Mouse (Mus musculus) fat pad, adult 2 months (tissue): ENCODE measurements around the gene Dis3.
A peak's percentile ranks its signal among the peaks of the same experiment; 100 is the strongest.
"Not testable (repeated sequence)": the region's sequence is repeated elsewhere in the genome, so short reads cannot be mapped to it uniquely, and the experiment has no call there.

Experiments
- DNase-seq: peaks from one replicate; pipeline ENCODE4 v3.0.0-alpha.2; 2011; ENCODE audit warnings: low read depth, low spot score; ENCODE audit errors: extremely low read depth

The Dis3 gene

GRCm38 (mm10) chr14:99071146-99071545, 28.4 kb downstream of the Dis3 start:
- no peak for DNase-seq

- no peak for DNase-seq
These were observed 36.5 kb downstream of the Dis3 start for GRCm38 (mm10) chr14:99063091-99063490.

GRCm38 (mm10) chr14:99060616-99061015, 39.0 kb downstream of the Dis3 start:
- DNase-seq = no peak

- no peak for DNase-seq
These were observed 40.5 kb downstream of the Dis3 start for GRCm38 (mm10) chr14:99058959-99059586.

- DNase-seq = no peak
These were observed 52.8 kb downstream of the Dis3 start for GRCm38 (mm10) chr14:99046782-99047181.

GRCm38 (mm10) chr14:99046031-99046781, 53.4 kb downstream of the Dis3 start, which contains the start of the genes Mzt1 and Bora:
Gene Mzt1, minus strand, starts transcription at chr14:99046134.
Gene Bora, plus strand, starts transcription at chr14:99046222.
- no peak for DNase-seq

GRCm38 (mm10) chr14:99045378-99046030, 54.1 kb downstream of the Dis3 start:
- DNase-seq = no peak

GRCm38 (mm10) chr14:99044718-99045117, 54.9 kb downstream of the Dis3 start:
- no peak for DNase-seq

- no peak for DNase-seq
These were observed 55.5 kb downstream of the Dis3 start for GRCm38 (mm10) chr14:99044096-99044495.

- DNase-seq = peak; percentile 55
These were observed 56.1 kb downstream of the Dis3 start for GRCm38 (mm10) chr14:99043499-99043898.

GRCm38 (mm10) chr14:99041416-99041815, 58.2 kb downstream of the Dis3 start:
- DNase-seq = no peak

- DNase-seq = not testable (repeated sequence)
These were observed 60.3 kb downstream of the Dis3 start for GRCm38 (mm10) chr14:99039308-99039707.

- no peak for DNase-seq
These were observed 61.9 kb downstream of the Dis3 start for GRCm38 (mm10) chr14:99037703-99038102.

GRCm38 (mm10) chr14:99036039-99036438, 63.5 kb downstream of the Dis3 start:
- DNase-seq = no peak

- not testable (repeated sequence) for DNase-seq
These were observed 64.7 kb downstream of the Dis3 start for GRCm38 (mm10) chr14:99034851-99035250.

GRCm38 (mm10) chr14:99032596-99032995, 67.0 kb downstream of the Dis3 start:
- no peak for DNase-seq

GRCm38 (mm10) chr14:99031337-99031873, 68.2 kb downstream of the Dis3 start:
- no peak for DNase-seq

- no peak for DNase-seq
These were observed 69.6 kb downstream of the Dis3 start for GRCm38 (mm10) chr14:99029987-99030386.
